Mouse (Mus musculus): Measurements from ENCODE around the gene Nav2. TPM values are rescaled to one million over a fixed set of nuclear protein-coding genes. Genes with fewer than 3 reads are reported as not detected.

The Nav2 gene
- total and polyA plus RNA-seq, 3 experiments: 1.0 TPM; not detected in 2

DNA sequence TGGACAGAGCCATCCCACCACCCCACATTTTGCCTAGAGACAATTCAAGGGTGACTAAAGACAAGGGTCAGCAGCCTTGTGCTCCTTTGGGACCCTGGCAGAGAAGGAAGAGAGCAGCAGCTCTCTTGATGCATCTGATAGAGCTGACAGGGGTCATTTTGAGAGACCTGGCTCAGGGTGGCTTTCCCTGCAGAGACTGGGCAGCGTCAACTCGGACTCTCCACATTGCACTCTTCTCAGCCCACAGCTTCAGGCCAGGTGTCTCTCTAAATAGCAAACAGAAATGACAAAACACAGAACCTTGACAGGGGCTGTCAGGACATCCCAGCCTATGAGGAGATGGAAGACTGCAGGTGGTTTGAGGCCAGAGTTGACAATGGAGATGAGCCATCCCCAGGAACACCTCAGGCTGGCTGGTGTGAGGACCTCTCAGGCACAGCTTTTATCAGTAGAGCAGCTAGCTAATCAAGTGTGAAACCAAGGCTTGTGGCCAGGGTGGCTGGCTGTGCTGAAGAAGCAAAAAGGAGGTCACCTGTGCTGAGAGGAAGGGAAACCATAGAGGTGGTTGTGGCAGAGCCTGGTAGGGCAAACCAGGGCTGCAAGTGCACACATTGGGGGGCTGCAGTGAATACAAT is 283.7 kb downstream of the Nav2 start:
- Histone ChIP-seq H3K36me3 (replicated peaks) (no peaks in the 10 kb centered on the region), H3K4me1 (ENCODE audit: insufficient read depth, low read depth, low read length) (no peaks in the 10 kb centered on the region), H3K9me3 (replicated peaks) (peaks cover 71% of the 10 kb centered on the region), H3K4me3 (ENCODE audit: low read depth, low read length) (no peak overlapping the region), H3K27me3 (ENCODE audit: insufficient read depth, low read length) (no peaks in the 10 kb centered on the region)
- TF ChIP-seq POLR2AphosphoS5 (IDR thresholded peaks at IDR 0.05; ENCODE audit: insufficient replicate concordance, low read depth, low read length) (no peak), CTCF (IDR thresholded peaks at IDR 0.05; ENCODE audit: low read depth, low read length) (no peak), GATA1 (IDR thresholded peaks at IDR 0.05; ENCODE audit: borderline replicate concordance, low read length) (no peak), TAL1 (conservative IDR thresholded peaks at IDR 0.05; ENCODE audit: low read depth, low read length) (no peak)
- ATAC-seq (ENCODE audit: extremely low read depth, insufficient number of reproducible peaks, low FRiP score, poor library complexity, severe bottlenecking): no peak
- DNase-seq (ENCODE audit: low spot score): no peak

DNA sequence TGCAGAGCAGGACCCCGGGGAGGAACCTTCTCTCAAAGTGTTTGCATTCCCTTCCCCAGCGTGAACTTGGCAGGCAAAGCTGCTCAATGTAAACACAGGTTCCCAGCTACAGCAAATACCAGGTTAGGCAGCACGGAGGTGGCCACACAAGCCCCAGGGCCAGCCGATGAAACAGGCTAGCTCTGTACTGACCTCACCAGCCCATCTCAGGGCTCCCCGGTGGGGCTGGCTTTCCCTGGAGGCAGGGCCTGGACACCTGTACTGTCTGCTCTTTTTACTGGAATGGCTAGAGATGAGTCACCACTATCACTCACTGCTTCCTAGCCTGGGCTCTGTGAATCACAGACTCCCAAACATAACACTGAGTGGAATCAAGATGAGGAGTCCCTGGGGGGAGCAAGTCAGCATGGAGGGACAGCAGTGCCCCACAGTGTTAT is 287.2 kb downstream of the Nav2 start:
- Histone ChIP-seq H3K36me3 (replicated peaks) (no peaks in the 10 kb centered on the region), H3K9me3 (replicated peaks) (peaks cover 76% of the 10 kb centered on the region), H3K4me3 (ENCODE audit: low read depth, low read length) (no peak overlapping the region), H3K27me3 (ENCODE audit: insufficient read depth, low read length) (no peaks in the 10 kb centered on the region), H3K4me1 (ENCODE audit: insufficient read depth, low read depth, low read length) (no peaks in the 10 kb centered on the region)
- ATAC-seq (ENCODE audit: extremely low read depth, insufficient number of reproducible peaks, low FRiP score, poor library complexity, severe bottlenecking) (no peak), DNase-seq (ENCODE audit: low spot score) (no peak)
- TF ChIP-seq POLR2AphosphoS5 (IDR thresholded peaks at IDR 0.05; ENCODE audit: insufficient replicate concordance, low read depth, low read length): no peak
- TF ChIP-seq CTCF (IDR thresholded peaks at IDR 0.05; ENCODE audit: low read depth, low read length): no peak
- TF ChIP-seq GATA1 (IDR thresholded peaks at IDR 0.05; ENCODE audit: borderline replicate concordance, low read length): no peak
- TF ChIP-seq GATA2 (IDR thresholded peaks at IDR 0.05; ENCODE audit: borderline replicate concordance, low read depth, low read length): no peak
- TF ChIP-seq TAL1 (conservative IDR thresholded peaks at IDR 0.05; ENCODE audit: low read depth, low read length): no peak

DNA sequence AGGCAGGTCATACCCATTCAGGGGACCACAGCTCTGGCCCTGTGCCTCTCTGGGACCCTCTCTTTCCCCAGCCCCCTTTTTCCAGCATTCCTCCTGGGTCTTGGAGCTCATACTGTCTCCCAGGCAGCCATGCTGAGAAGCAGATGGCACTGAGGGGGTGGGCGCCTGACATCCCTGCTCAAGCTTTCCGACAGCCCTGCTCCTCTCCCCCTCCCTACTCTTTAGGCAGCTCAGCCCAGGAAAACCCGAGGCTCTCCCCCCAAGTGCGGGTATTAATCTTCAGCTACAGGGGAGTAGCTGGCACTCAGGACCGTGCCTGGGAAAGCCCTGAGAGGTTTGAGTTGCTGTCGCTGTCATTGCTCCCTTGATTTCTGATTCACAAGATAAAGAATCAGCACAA is 290.9 kb downstream of the Nav2 start:
- DNase-seq (ENCODE audit: low spot score) (no peak), ATAC-seq (ENCODE audit: extremely low read depth, insufficient number of reproducible peaks, low FRiP score, poor library complexity, severe bottlenecking) (no peak)
- no peak overlapping the region for H3K4me3 ChIP-seq (ENCODE audit: low read depth, low read length)
- TF ChIP-seq TAL1 (conservative IDR thresholded peaks at IDR 0.05; ENCODE audit: low read depth, low read length) (no peak), POLR2AphosphoS5 (IDR thresholded peaks at IDR 0.05; ENCODE audit: insufficient replicate concordance, low read depth, low read length) (no peak), GATA1 (IDR thresholded peaks at IDR 0.05; ENCODE audit: borderline replicate concordance, low read length) (no peak), CTCF (IDR thresholded peaks at IDR 0.05; ENCODE audit: low read depth, low read length) (no peak), GATA2 (IDR thresholded peaks at IDR 0.05; ENCODE audit: borderline replicate concordance, low read depth, low read length) (no peak)
- H3K4me1 ChIP-seq (ENCODE audit: insufficient read depth, low read depth, low read length): no peaks in the 10 kb centered on the region
- H3K27me3 ChIP-seq (ENCODE audit: insufficient read depth, low read length): no peaks in the 10 kb centered on the region
- H3K36me3 ChIP-seq (replicated peaks): no peaks in the 10 kb centered on the region
- H3K9me3 ChIP-seq (replicated peaks): peaks cover 77% of the 10 kb centered on the region

DNA sequence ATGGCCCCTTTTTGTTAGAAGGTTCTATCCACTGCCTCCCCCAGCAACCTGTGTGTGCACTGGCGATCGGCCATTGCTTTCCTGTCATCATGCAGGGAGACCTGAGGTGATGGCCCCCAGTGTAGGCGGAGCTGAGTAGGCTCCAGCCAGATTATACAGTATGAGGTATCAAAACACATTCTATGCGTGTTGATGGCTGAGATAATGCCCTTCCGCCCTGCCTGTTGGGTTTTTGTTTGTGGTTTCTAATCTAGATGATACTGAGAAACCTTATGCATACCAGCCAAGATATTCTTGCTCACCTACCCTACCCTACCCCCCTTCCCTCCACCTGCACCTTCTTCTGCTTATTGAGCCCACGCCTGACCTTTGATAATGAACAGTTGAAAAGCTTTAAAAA is 291.8 kb downstream of the Nav2 start:
- Histone ChIP-seq H3K9me3 (replicated peaks) (peaks cover 79% of the 10 kb centered on the region), H3K36me3 (replicated peaks) (no peaks in the 10 kb centered on the region), H3K4me3 (ENCODE audit: low read depth, low read length) (no peak overlapping the region), H3K27me3 (ENCODE audit: insufficient read depth, low read length) (no peaks in the 10 kb centered on the region), H3K4me1 (ENCODE audit: insufficient read depth, low read depth, low read length) (no peaks in the 10 kb centered on the region)
- TF ChIP-seq POLR2AphosphoS5 (IDR thresholded peaks at IDR 0.05; ENCODE audit: insufficient replicate concordance, low read depth, low read length) (no peak), TAL1 (conservative IDR thresholded peaks at IDR 0.05; ENCODE audit: low read depth, low read length) (no peak), GATA1 (IDR thresholded peaks at IDR 0.05; ENCODE audit: borderline replicate concordance, low read length) (no peak), CTCF (IDR thresholded peaks at IDR 0.05; ENCODE audit: low read depth, low read length) (no peak), GATA2 (IDR thresholded peaks at IDR 0.05; ENCODE audit: borderline replicate concordance, low read depth, low read length) (no peak)
- DNase-seq (ENCODE audit: low spot score): no peak
- no peak for ATAC-seq (ENCODE audit: extremely low read depth, insufficient number of reproducible peaks, low FRiP score, poor library complexity, severe bottlenecking)

DNA sequence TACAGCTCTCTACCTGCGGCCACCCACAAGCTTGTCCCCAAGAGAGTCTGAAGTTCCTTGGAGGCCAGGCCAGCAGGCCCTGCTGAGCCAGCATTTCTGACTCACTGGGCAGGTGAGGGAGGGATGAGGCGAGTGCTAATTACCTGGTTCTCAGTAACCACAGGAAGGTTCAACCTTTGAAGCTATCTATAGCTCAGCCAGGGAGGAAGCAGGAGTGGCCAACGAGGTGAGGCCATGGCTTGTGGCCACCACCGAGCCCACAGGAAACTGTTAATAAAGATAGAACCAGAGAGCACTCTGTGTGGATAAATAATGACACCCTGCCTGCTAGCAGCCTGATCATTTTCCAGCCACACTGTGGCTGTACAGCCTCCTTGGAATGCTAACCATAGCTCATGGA is 294.5 kb downstream of the Nav2 start:
- no peak for TF ChIP-seq TAL1 (conservative IDR thresholded peaks at IDR 0.05; ENCODE audit: low read depth, low read length)
- no peak for TF ChIP-seq GATA1 (IDR thresholded peaks at IDR 0.05; ENCODE audit: borderline replicate concordance, low read length)
- no peak for TF ChIP-seq GATA2 (IDR thresholded peaks at IDR 0.05; ENCODE audit: borderline replicate concordance, low read depth, low read length)
- no peak for TF ChIP-seq POLR2AphosphoS5 (IDR thresholded peaks at IDR 0.05; ENCODE audit: insufficient replicate concordance, low read depth, low read length)
- TF ChIP-seq CTCF (IDR thresholded peaks at IDR 0.05; ENCODE audit: low read depth, low read length): no peak
- no peak for DNase-seq (ENCODE audit: low spot score)
- H3K9me3 ChIP-seq (replicated peaks): peaks cover 89% of the 10 kb centered on the region
- no peaks in the 10 kb centered on the region for H3K27me3 ChIP-seq (ENCODE audit: insufficient read depth, low read length)
- no peak for ATAC-seq (ENCODE audit: extremely low read depth, insufficient number of reproducible peaks, low FRiP score, poor library complexity, severe bottlenecking)
- H3K36me3 ChIP-seq (replicated peaks): no peaks in the 10 kb centered on the region
- H3K4me3 ChIP-seq (ENCODE audit: low read depth, low read length): no peak overlapping the region
- H3K4me1 ChIP-seq (ENCODE audit: insufficient read depth, low read depth, low read length): no peaks in the 10 kb centered on the region

DNA sequence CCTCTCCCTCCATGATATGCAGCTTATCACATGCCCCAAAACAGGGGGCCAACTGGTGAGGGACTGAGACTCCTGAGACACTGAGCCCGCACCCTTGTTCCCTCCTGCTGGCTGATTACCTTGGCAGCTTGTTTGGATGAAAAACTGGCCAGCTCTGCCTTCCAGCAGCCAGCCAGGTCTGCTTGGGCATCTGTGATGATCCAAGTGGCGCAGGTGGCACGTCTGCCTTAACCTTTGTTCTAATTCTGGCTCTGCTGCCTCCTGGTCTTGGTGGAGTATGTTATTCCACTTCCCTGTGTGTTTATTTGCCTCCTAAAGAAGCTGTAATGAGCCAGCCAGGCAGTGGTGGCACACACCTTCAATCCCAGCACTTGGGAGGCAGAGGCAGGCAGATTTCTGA is 296.3 kb downstream of the Nav2 start:
- H3K9me3 ChIP-seq (replicated peaks): peaks cover 89% of the 10 kb centered on the region
- H3K4me1 ChIP-seq (ENCODE audit: insufficient read depth, low read depth, low read length): no peaks in the 10 kb centered on the region
- TF ChIP-seq GATA1 (IDR thresholded peaks at IDR 0.05; ENCODE audit: borderline replicate concordance, low read length): no peak
- TF ChIP-seq TAL1 (conservative IDR thresholded peaks at IDR 0.05; ENCODE audit: low read depth, low read length): no peak
- TF ChIP-seq CTCF (IDR thresholded peaks at IDR 0.05; ENCODE audit: low read depth, low read length): no peak
- no peak for TF ChIP-seq GATA2 (IDR thresholded peaks at IDR 0.05; ENCODE audit: borderline replicate concordance, low read depth, low read length)
- no peak for TF ChIP-seq POLR2AphosphoS5 (IDR thresholded peaks at IDR 0.05; ENCODE audit: insufficient replicate concordance, low read depth, low read length)
- H3K27me3 ChIP-seq (ENCODE audit: insufficient read depth, low read length): no peaks in the 10 kb centered on the region
- DNase-seq (ENCODE audit: low spot score) (no peak), ATAC-seq (ENCODE audit: extremely low read depth, insufficient number of reproducible peaks, low FRiP score, poor library complexity, severe bottlenecking) (no peak)
- H3K36me3 ChIP-seq (replicated peaks): no peaks in the 10 kb centered on the region
- no peak overlapping the region for H3K4me3 ChIP-seq (ENCODE audit: low read depth, low read length)
